Comparison of ENCODE assay signal across 35 mouse cellular contexts in genomic region chr1:183104696-183105095, GRCm38 (mm10).
"Had no signal": no experiment of that assay in that cellular context is flagged by ENCODE, and none has a peak within 500 bp of the region (broad histone marks: within the 10 kb centered on the region; RNA-seq: fewer than 3 reads in every experiment).

No protein-coding gene starts in this region.

- H3K4me1 ChIP-seq: heart, embryonic 15.5 days; hindbrain, embryonic 13.5 days; hindbrain, embryonic 15.5 days; intestine, embryonic 15.5 days had no signal

- H3K9ac ChIP-seq: heart, embryonic 12.5 days; heart, embryonic 13.5 days; heart, embryonic 15.5 days; hindbrain, embryonic 12.5 days; hindbrain, embryonic 13.5 days; hindbrain, embryonic 14.5 days; hindbrain, embryonic 15.5 days; intestine, embryonic 15.5 days; kidney, embryonic 15.5 days had no signal

- H3K27me3 ChIP-seq: heart, embryonic 12.5 days; heart, embryonic 13.5 days; heart, embryonic 15.5 days; hindbrain, embryonic 12.5 days; hindbrain, embryonic 13.5 days; hindbrain, embryonic 15.5 days; intestine, embryonic 15.5 days; kidney, embryonic 15.5 days had no signal

- H3K4me3 ChIP-seq: heart, adult 2 months; heart, embryonic 10.5 days; heart, embryonic 12.5 days; heart, embryonic 13.5 days; heart, embryonic 15.5 days; hindbrain, embryonic 10.5 days; hindbrain, embryonic 12.5 days; hindbrain, embryonic 13.5 days; hindbrain, embryonic 15.5 days; intestine, embryonic 15.5 days; kidney, embryonic 15.5 days; layer of hippocampus, adult 2 months had no signal

- ATAC-seq: hindbrain, embryonic 16.5 days; hindbrain, postnatal 0 days; intestine, embryonic 15.5 days; intestine, embryonic 16.5 days; intestine, postnatal 0 days had no signal

- H3K36me3 ChIP-seq: heart, embryonic 12.5 days; heart, embryonic 13.5 days; heart, embryonic 15.5 days; hindbrain, embryonic 10.5 days; hindbrain, embryonic 12.5 days; hindbrain, embryonic 13.5 days; hindbrain, embryonic 15.5 days; intestine, embryonic 15.5 days had no signal

- H3K27ac ChIP-seq: heart, adult 2 months; heart, embryonic 10.5 days; heart, embryonic 13.5 days; heart, embryonic 15.5 days; hindbrain, embryonic 10.5 days; hindbrain, embryonic 12.5 days; hindbrain, embryonic 13.5 days; hindbrain, embryonic 14.5 days; hindbrain, embryonic 15.5 days; hindbrain, postnatal 0 days; intestine, embryonic 15.5 days; kidney, embryonic 15.5 days; kidney, postnatal 0 days; layer of hippocampus, adult 2 months had no signal

- H3K9me3 ChIP-seq: heart, embryonic 10.5 days; heart, embryonic 12.5 days; heart, embryonic 13.5 days; heart, embryonic 15.5 days; hindbrain, embryonic 10.5 days; hindbrain, embryonic 12.5 days; hindbrain, embryonic 13.5 days; hindbrain, embryonic 15.5 days; intestine, embryonic 15.5 days; kidney, embryonic 15.5 days had no signal

- DNase-seq: heart, adult 2 months; heart, postnatal 10 days; heart, postnatal 14 days; heart, postnatal 36 days; heart, postnatal 4 days; kidney, adult 11 months; kidney, adult 18-20 months; kidney, adult 2 months; kidney, adult 8-10 months; kidney, adult 9 months; kidney, postnatal 10 days; kidney, postnatal 14 days; kidney, postnatal 25 days; kidney, postnatal 36 days; kidney, postnatal 4 days; layer of hippocampus, adult 9-11 months; layer of hippocampus, postnatal 36 days had no signal

- H3K4me2 ChIP-seq: heart, embryonic 11.5 days; heart, embryonic 12.5 days; heart, embryonic 13.5 days; heart, embryonic 15.5 days; hindbrain, embryonic 12.5 days; hindbrain, embryonic 13.5 days; hindbrain, embryonic 14.5 days; hindbrain, embryonic 15.5 days; intestine, embryonic 15.5 days; kidney, embryonic 15.5 days had no signal
